Mouse (Mus musculus) layer of hippocampus, adult 8-10 months (tissue): ENCODE data around the gene Mydgf. TPM values are rescaled to one million over a fixed set of nuclear protein-coding genes. Genes with fewer than 3 reads are reported as not detected.

Experiments
- DNase-seq, 2 experiments: peaks; one replicate each; pipeline ENCODE4 v3.0.0; 2022; ENCODE audit warnings: low spot score in 2 of 2
- total RNA-seq, 4 experiments: library from RNA; stranded (reverse); gene quantifications; 2 replicates each; pipeline ENCODE4 v1.2.4; 2022

Mydgf gene
- total RNA-seq, 4 experiments from 2014 or later: 34.7 to 42.6 (median 40.1) TPM

- no peak for DNase-seq
Observed at GRCm38 (mm10) chr17:56194357-56194756, 10.6 kb upstream of the Mydgf start.

GRCm38 (mm10) chr17:56191266-56191665 lies 7.5 kb upstream of the Mydgf start:
- DNase-seq: no peak

GRCm38 (mm10) chr17:56185281-56186141 lies 1.8 kb upstream of the Mydgf start:
- DNase-seq: peak in 1 of 2 experiments; percentile 19

GRCm38 (mm10) chr17:56182975-56183657 lies 604 bp downstream of the Mydgf start:
- DNase-seq: no peak

- DNase-seq: no peak
Observed at GRCm38 (mm10) chr17:56175416-56175815, 8.3 kb downstream of the Mydgf start.

GRCm38 (mm10) chr17:56173401-56174046 lies 10.2 kb downstream of the Mydgf start:
- DNase-seq: no peak

- no peak for DNase-seq
Observed at GRCm38 (mm10) chr17:56171881-56172280, 11.8 kb downstream of the Mydgf start.

GRCm38 (mm10) chr17:56171456-56171855 lies 12.3 kb downstream of the Mydgf start:
- no peak for DNase-seq

- no peak for DNase-seq
Observed at GRCm38 (mm10) chr17:56170636-56171035, 13.1 kb downstream of the Mydgf start.

GRCm38 (mm10) chr17:56169830-56170229 lies 13.9 kb downstream of the Mydgf start:
- no peak for DNase-seq

- DNase-seq: no peak
Observed at GRCm38 (mm10) chr17:56165671-56166070, 18.0 kb downstream of the Mydgf start.

GRCm38 (mm10) chr17:56164510-56164909 lies 19.2 kb downstream of the Mydgf start:
- DNase-seq: no peak

GRCm38 (mm10) chr17:56163523-56164102 lies 20.1 kb downstream of the Mydgf start:
- no peak for DNase-seq

GRCm38 (mm10) chr17:56162231-56162774 lies 21.4 kb downstream of the Mydgf start, which contains the start of gene Tnfaip8l1:
Gene Tnfaip8l1, plus strand, starts transcription at chr17:56162477.
- peak; percentile 94 to 95 for DNase-seq

- peak in 1 of 2 experiments; percentile 61 for DNase-seq
Observed at GRCm38 (mm10) chr17:56159729-56160128, 24.0 kb downstream of the Mydgf start.

GRCm38 (mm10) chr17:56153643-56154042 lies 30.1 kb downstream of the Mydgf start:
- no peak for DNase-seq

- no peak for DNase-seq
Observed at GRCm38 (mm10) chr17:56149897-56150296, 33.8 kb downstream of the Mydgf start.

- DNase-seq: no peak
Observed at GRCm38 (mm10) chr17:56148790-56149618, 34.7 kb downstream of the Mydgf start.

- DNase-seq: no peak
Observed at GRCm38 (mm10) chr17:56148280-56148679, 35.4 kb downstream of the Mydgf start.

GRCm38 (mm10) chr17:56147420-56147819 lies 36.3 kb downstream of the Mydgf start:
- no peak for DNase-seq
